1 mouse cellular context compared by ENCODE assay signal in genomic region chr7:16012576-16013263, GRCm38 (mm10).
TF ChIP-seq lines count a peak whose summit lies in the region.

No protein-coding gene starts in this region.

TF ChIP-seq in CH12.LX, 34 proteins besides CTCF, POLR2A, EP300 and RAD21 (continued from another document):
- TF ChIP-seq USF2 (conservative IDR thresholded peaks at IDR 0.05; ENCODE audit: low read depth, low read length) (no peak), ZNF384 (IDR thresholded peaks at IDR 0.05; ENCODE audit: low read depth, low read length) (no peak), ZC3H11A (IDR thresholded peaks at IDR 0.05; ENCODE audit: low read depth, low read length) (no peak), ZKSCAN1 (IDR thresholded peaks at IDR 0.05; ENCODE audit: borderline replicate concordance, low read depth, low read length) (no peak)
TF ChIP-seq in CH12.LX: peak in this region for 0.
